Mouse (Mus musculus) heart, adult 11 months (tissue): ENCODE measurements around the gene Lmna.

Experiments
- DNase-seq: peaks from one replicate; pipeline ENCODE4 v3.0.0; 2022

The Lmna gene

GRCm38 (mm10) chr3:88467116-88467824 is 42.5 kb downstream of the Lmna start:
- peak; percentile 97 for DNase-seq

GRCm38 (mm10) chr3:88465127-88465526 is 44.6 kb downstream of the Lmna start:
- DNase-seq = peak; percentile 93

- DNase-seq = no peak
Observed at GRCm38 (mm10) chr3:88464425-88464824, 45.3 kb downstream of the Lmna start.

GRCm38 (mm10) chr3:88460983-88461696 is 48.6 kb downstream of the Lmna start, which contains the start of gene Sema4a:
TSS of gene Sema4a (minus strand) at chr3:88461182.
- peak; percentile 91 for DNase-seq

GRCm38 (mm10) chr3:88460029-88460428 is 49.7 kb downstream of the Lmna start:
- DNase-seq = peak; percentile 95

GRCm38 (mm10) chr3:88458778-88459219 is 51.0 kb downstream of the Lmna start:
- DNase-seq = peak; percentile 89

GRCm38 (mm10) chr3:88456746-88457532 is 52.8 kb downstream of the Lmna start:
- DNase-seq = no peak

GRCm38 (mm10) chr3:88456313-88456712 is 53.4 kb downstream of the Lmna start:
- DNase-seq = no peak

- no peak for DNase-seq
Observed at GRCm38 (mm10) chr3:88455588-88456264, 54.0 kb downstream of the Lmna start.

- peak; percentile 96 for DNase-seq
Observed at GRCm38 (mm10) chr3:88454762-88455587, 54.8 kb downstream of the Lmna start.

- no peak for DNase-seq
Observed at GRCm38 (mm10) chr3:88453986-88454385, 55.8 kb downstream of the Lmna start.

- DNase-seq = no peak
Observed at GRCm38 (mm10) chr3:88453369-88453768, 56.4 kb downstream of the Lmna start.

- no peak for DNase-seq
Observed at GRCm38 (mm10) chr3:88452716-88453115, 57.0 kb downstream of the Lmna start.

- no peak for DNase-seq
Observed at GRCm38 (mm10) chr3:88452246-88452645, 57.5 kb downstream of the Lmna start.

- DNase-seq = peak; percentile 90
Observed at GRCm38 (mm10) chr3:88450379-88451131, 59.2 kb downstream of the Lmna start.

GRCm38 (mm10) chr3:88449395-88450023 is 60.2 kb downstream of the Lmna start:
- DNase-seq = peak; percentile 97

- no peak for DNase-seq
Observed at GRCm38 (mm10) chr3:88448443-88448842, 61.3 kb downstream of the Lmna start.

GRCm38 (mm10) chr3:88447676-88448183 is 62.0 kb downstream of the Lmna start:
- DNase-seq = no peak

- peak; percentile 95 for DNase-seq
Observed at GRCm38 (mm10) chr3:88446471-88447123, 63.2 kb downstream of the Lmna start.

GRCm38 (mm10) chr3:88442888-88443287 is 66.9 kb downstream of the Lmna start:
- DNase-seq = no peak
